ENCODE assay signal across 8 mouse cellular contexts in the genomic region with DNA sequence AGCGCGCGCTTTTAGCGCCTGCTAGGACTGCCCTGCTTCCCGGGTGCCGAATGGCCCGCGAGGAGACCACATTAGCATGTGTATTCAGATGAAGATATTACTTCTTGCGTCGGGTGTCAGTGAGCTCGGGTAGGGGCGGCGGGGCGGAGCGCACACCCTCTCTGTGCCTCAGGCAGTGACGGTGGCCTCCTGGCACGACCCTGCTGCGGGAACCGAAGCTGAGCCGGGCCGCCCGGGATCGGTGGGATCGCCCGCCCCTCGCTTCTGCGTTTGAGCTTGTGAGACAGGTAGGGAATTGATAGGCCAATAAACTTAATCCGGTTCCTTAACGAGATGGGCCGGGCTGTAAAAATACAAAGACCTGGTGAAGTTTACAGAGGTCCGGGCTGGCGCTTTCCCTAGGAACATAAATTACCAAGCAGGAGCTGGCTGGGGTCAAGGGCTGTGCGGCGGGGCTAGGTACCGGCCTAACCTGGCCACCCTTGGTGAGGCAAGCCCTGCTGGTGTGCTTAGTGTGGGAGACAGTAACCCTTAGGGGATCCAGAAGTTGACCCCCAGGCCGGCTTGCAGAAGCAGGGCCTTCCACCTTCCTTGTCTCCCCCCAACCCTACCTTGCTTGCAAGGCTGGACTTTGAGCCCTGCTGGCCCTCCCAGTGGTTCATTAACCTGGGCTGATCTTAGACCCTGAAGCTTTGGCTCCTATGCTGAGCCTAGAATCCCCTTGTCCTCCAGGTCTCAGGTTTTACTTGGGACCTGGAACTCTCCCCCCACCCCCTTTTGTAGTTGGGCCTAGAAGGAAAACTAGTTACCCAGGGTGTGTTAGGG. TPM values are rescaled to one million over a fixed set of nuclear protein-coding genes. Genes with fewer than 3 reads are reported as not detected.
DNase-seq lines count a peak whose midpoint lies in the region; ATAC-seq and TF ChIP-seq lines count a peak whose summit lies in the region.

No protein-coding gene starts in this region.

- peaks cover 38% of the 10 kb centered on the region for H3K4me1 ChIP-seq in liver, adult 2 months (ENCODE audit: control insufficient read depth, insufficient read depth, low read length)
- H3K4me1 ChIP-seq in forebrain, embryonic 16.5 days (replicated peaks; ENCODE audit: control insufficient read depth, insufficient read depth, low read length), result peaks cover 45% of the 10 kb centered on the region

- peak overlapping the region; percentile 97 for H3K4me3 ChIP-seq in liver, adult 2 months (ENCODE audit: insufficient read depth, low read depth, low read length)
- peak overlapping the region; percentile 73 for H3K4me3 ChIP-seq in forebrain, embryonic 16.5 days (replicated peaks; ENCODE audit: low read length)

- no peaks in the 10 kb centered on the region for H3K27me3 ChIP-seq in liver, adult 2 months (ENCODE audit: control insufficient read depth, insufficient read depth, low read length)
- H3K27me3 ChIP-seq in forebrain, embryonic 16.5 days (replicated peaks; ENCODE audit: control insufficient read depth, insufficient read depth, low read length), result no peaks in the 10 kb centered on the region

- ATAC-seq in forebrain, embryonic 16.5 days, result peak; percentile 54

- H3K79me2 ChIP-seq in liver, adult 2 months (ENCODE audit: control insufficient read depth, insufficient read depth, low read length), result peaks cover 31% of the 10 kb centered on the region; the same call in 1 of the 2 replicates

- WGBS in liver, adult 2 months, result 13% methylated on average over 36 of the region's 36 CpGs
- WGBS in forebrain, embryonic 16.5 days, result 2% methylated on average over 36 of the region's 36 CpGs

- H3K4me2 ChIP-seq in forebrain, embryonic 16.5 days (ENCODE audit: low read length), result peak overlapping the region; percentile 98

- H3K9ac ChIP-seq in liver, adult 2 months (ENCODE audit: low read depth, low read length), result peak overlapping the region; percentile 89
- H3K9ac ChIP-seq in forebrain, embryonic 16.5 days (replicated peaks; ENCODE audit: low read depth, low read length), result peak overlapping the region; percentile 89

- DNase-seq in liver, adult 2 months (ENCODE audit: extremely low read depth, low read depth, low spot score), result peak; percentile 84
- DNase-seq in liver, result no peak
- peak; percentile 80 to 89 for DNase-seq in kidney, postnatal 36 days
- peak; percentile 52 for DNase-seq in retina, embryonic 14.5 days (ENCODE audit: low spot score)
- DNase-seq in right cerebral cortex, adult 18-20 months, result no peak
- no peak for DNase-seq in cerebellum, adult 9-10 months
- no peak for DNase-seq in right cerebral cortex, postnatal 14 days

- TF ChIP-seq POLR2A in liver, adult 2 months (IDR thresholded peaks at IDR 0.05; ENCODE audit: extremely low read depth, insufficient read depth, low read length), result peak; percentile 64

- H3K27ac ChIP-seq in liver, adult 2 months (replicated peaks; ENCODE audit: insufficient read depth, low read depth, low read length), result peak overlapping the region; percentile 94
- no peak overlapping the region; the same call in 1 of the 2 replicates for H3K27ac ChIP-seq in forebrain, embryonic 16.5 days (ENCODE audit: low read length)

- H3K36me3 ChIP-seq in liver, adult 2 months (ENCODE audit: control insufficient read depth, insufficient read depth, low read length), result no peaks in the 10 kb centered on the region
- no peaks in the 10 kb centered on the region for H3K36me3 ChIP-seq in forebrain, embryonic 16.5 days (ENCODE audit: control insufficient read depth, insufficient read depth)

- H3K9me3 ChIP-seq in forebrain, embryonic 16.5 days (ENCODE audit: control insufficient read depth, low read length), result no peaks in the 10 kb centered on the region

- no peak for TF ChIP-seq CTCF in liver, adult 2 months (IDR thresholded peaks at IDR 0.05; ENCODE audit: low read depth, low read length)

RNA-seq across cellular contexts. Expression of a gene that starts 2.4 kb away (rescaled TPM):
- total RNA-seq in liver, adult 2 months (2014; rRNA removed), result 18.8 and 18.9 TPM in 2 replicates
- polyA plus RNA-seq in liver, adult 2 months (2012; rRNA removed), result 47.7 and 57.0 TPM in 2 replicates
- 29.9 and 33.0 TPM in 2 replicates for polyA plus RNA-seq in forebrain, embryonic 16.5 days (2015; fragmentation: Nextera tagmentation; extraction: Ambion mirVana)

RNA-seq across cellular contexts. Expression of a gene that starts 58.8 kb away (rescaled TPM):
- 17.9 and 19.0 TPM in 2 replicates for total RNA-seq in liver, adult 2 months (2014; rRNA removed)
- polyA plus RNA-seq in liver, adult 2 months (2012; rRNA removed), result 48.5 and 66.4 TPM in 2 replicates
- 66.9 and 68.1 TPM in 2 replicates for polyA plus RNA-seq in forebrain, embryonic 16.5 days (2015; fragmentation: Nextera tagmentation; extraction: Ambion mirVana)

Comparison
In these comparisons a context has a peak if more than half of its experiments do, and no peak if none do; other contexts are left out.
1. DNase-seq: peak in liver, adult 2 months (single experiment), kidney, postnatal 36 days (2 of 2) and retina, embryonic 14.5 days (single experiment); none in liver (single experiment), right cerebral cortex, adult 18-20 months (single experiment), cerebellum, adult 9-10 months (single experiment) and right cerebral cortex, postnatal 14 days (single experiment).